Mouse (Mus musculus) hindbrain, embryonic 11.5 days (tissue): Measurements from ENCODE around the gene Ankrd13a. TPM values are rescaled to one million over a fixed set of nuclear protein-coding genes. Genes with fewer than 3 reads are reported as not detected.

ENCODE experiments used
- ATAC-seq: fragments of 200-750 bp; cut with Nextera tagmentation; 2 replicates; pipeline ENCODE4 v1.8.0; 2017; ENCODE audit warnings: mild to moderate bottlenecking, moderate TSS enrichment, moderate library complexity; ENCODE audit not compliant: low FRiP score
- DNase-seq: peaks from one replicate; pipeline ENCODE4 v3.0.0-alpha.2; 2015; ENCODE audit warnings: low spot score
- H3K27ac ChIP-seq: fragments of 300-500 bp; sonication (generic); 2 replicates; pipeline ENCODE4 v1.5.1; 2014; ENCODE audit warnings: mild to moderate bottlenecking, low read depth, low read length
- H3K27me3 ChIP-seq: fragments of 300-500 bp; sonication (generic); 2 replicates; pipeline ENCODE4 v1.6.1; 2014; ENCODE audit warnings: mild to moderate bottlenecking, low read length, moderate library complexity, mixed read lengths; ENCODE audit not compliant: control insufficient read depth, insufficient read depth
- H3K36me3 ChIP-seq: fragments of 300-500 bp; sonication (generic); 2 replicates; pipeline ENCODE4 v1.6.1; 2014; ENCODE audit warnings: mild to moderate bottlenecking, low read length, moderate library complexity, mixed read lengths; ENCODE audit not compliant: control insufficient read depth, insufficient read depth
- H3K4me1 ChIP-seq: fragments of 300-500 bp; sonication (generic); replicated peaks from 2 replicates; pipeline ENCODE4 v1.6.1; 2014; ENCODE audit warnings: low read length, mixed read lengths; ENCODE audit not compliant: control insufficient read depth, insufficient read depth
- H3K4me2 ChIP-seq: fragments of 300-500 bp; sonication (generic); replicated peaks from 2 replicates; pipeline ENCODE4 v1.6.1; 2014; ENCODE audit warnings: mild to moderate bottlenecking, low read depth, low read length
- H3K4me3 ChIP-seq: fragments of 300-500 bp; sonication (generic); 2 replicates; pipeline ENCODE4 v1.5.1; 2014; ENCODE audit warnings: low read depth, low read length
- H3K9ac ChIP-seq: fragments of 300-500 bp; sonication (generic); 2 replicates; pipeline ENCODE4 v1.6.1; 2014; ENCODE audit warnings: low read depth, low read length
- H3K9me3 ChIP-seq: fragments of 300-500 bp; sonication (generic); 2 replicates; pipeline ENCODE4 v1.6.1; 2016; ENCODE audit warnings: low read length; ENCODE audit not compliant: control insufficient read depth
- WGBS: fragments of 180-500 bp; shearing (Covaris S2); extraction: QIAGEN DNeasy Blood & Tissue Kit; methylation state at CpG from one replicate; pipeline ENCODE4 v1.1.7; 2014; 5-methylcytosine and 5-hydroxymethylcytosine counted together
- polyA plus RNA-seq: library from polyadenylated mRNA; unstranded; fragments of >200 nt; fragmentation: Nextera tagmentation; extraction: Ambion mirVana; gene quantifications from 2 replicates; pipeline ENCODE4 v1.2.1, GENCODE M21; 2014

Gene Ankrd13a
- polyA plus RNA-seq, 1 experiment from 2014 or later: 71.0 TPM

DNA sequence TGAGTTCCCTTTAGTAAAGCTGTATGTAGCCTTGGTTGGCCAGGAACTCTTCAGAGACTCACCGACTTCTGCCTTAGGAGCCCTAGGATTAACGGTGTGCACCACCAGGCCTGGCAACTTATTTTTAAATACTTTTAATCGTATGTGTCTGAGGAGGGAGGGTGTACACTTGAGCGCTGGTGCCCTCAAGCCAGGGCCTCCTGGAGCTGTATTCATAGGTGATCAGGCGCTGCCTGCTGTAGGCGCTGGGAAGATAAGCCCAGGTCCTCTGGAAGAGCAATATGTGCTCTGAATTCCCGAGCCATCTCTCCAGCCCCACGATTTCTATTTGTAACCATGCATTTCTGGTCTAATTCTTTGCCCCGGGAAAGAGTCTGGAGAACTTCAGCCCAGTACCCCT is 32.6 kb downstream of the Ankrd13a start:
- no peak for DNase-seq
- no peaks in the 10 kb centered on the region for H3K9me3 ChIP-seq
- no peak overlapping the region for H3K27ac ChIP-seq
- H3K27me3 ChIP-seq: no peaks in the 10 kb centered on the region
- no peaks in the 10 kb centered on the region for H3K4me1 ChIP-seq
- no peak for ATAC-seq
- WGBS: 48% methylated on average over 9 of the region's 9 CpGs
- no peak overlapping the region for H3K9ac ChIP-seq
- no peak overlapping the region for H3K4me2 ChIP-seq
- peaks cover 11% of the 10 kb centered on the region; the same call in 1 of the 2 replicates for H3K36me3 ChIP-seq
- H3K4me3 ChIP-seq: no peak overlapping the region

DNA sequence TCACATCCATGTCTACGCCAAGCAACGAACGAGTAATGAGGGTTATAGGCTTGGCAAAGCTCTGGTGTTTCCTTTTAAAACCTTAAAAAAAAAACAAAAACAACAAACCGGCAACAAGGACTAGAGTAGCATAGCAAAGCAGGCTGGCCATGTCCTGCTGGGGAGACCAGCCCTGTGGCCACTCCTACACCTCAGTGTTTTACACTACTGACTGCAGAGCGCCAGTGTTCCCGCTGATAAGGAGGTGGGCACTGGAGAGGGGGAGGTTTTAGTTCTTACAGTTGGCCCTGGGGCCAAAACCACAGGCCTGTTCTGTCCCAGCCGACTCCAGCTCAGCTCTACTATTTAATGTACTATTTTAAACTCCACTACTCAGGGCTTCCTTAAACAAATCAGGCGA is 33.0 kb downstream of the Ankrd13a start:
- peaks cover 11% of the 10 kb centered on the region; the same call in 1 of the 2 replicates for H3K36me3 ChIP-seq
- H3K4me1 ChIP-seq: no peaks in the 10 kb centered on the region
- no peak overlapping the region for H3K27ac ChIP-seq
- H3K9ac ChIP-seq: no peak overlapping the region
- no peak overlapping the region for H3K4me2 ChIP-seq
- 29% methylated on average over 8 of the region's 8 CpGs for WGBS
- no peak overlapping the region for H3K4me3 ChIP-seq
- no peaks in the 10 kb centered on the region for H3K27me3 ChIP-seq
- DNase-seq (no peak), ATAC-seq (no peak)
- H3K9me3 ChIP-seq: no peaks in the 10 kb centered on the region

- no peaks in the 10 kb centered on the region for H3K27me3 ChIP-seq
- H3K4me1 ChIP-seq: no peaks in the 10 kb centered on the region
- no peak overlapping the region for H3K4me2 ChIP-seq
- H3K9ac ChIP-seq: no peak overlapping the region
- ATAC-seq (no peak), DNase-seq (no peak)
- WGBS: 65% methylated on average over 6 of the region's 6 CpGs
- no peaks in the 10 kb centered on the region for H3K9me3 ChIP-seq
- H3K36me3 ChIP-seq: peaks cover 11% of the 10 kb centered on the region; the same call in 1 of the 2 replicates
- no peak overlapping the region for H3K4me3 ChIP-seq
- H3K27ac ChIP-seq: no peak overlapping the region
Observed at GRCm38 (mm10) chr5:114807893-114808292, 33.4 kb downstream of the Ankrd13a start.

- DNase-seq (no peak), ATAC-seq (no peak)
- Histone ChIP-seq H3K27me3 (no peaks in the 10 kb centered on the region), H3K36me3 (peaks cover 8% of the 10 kb centered on the region; the same call in 1 of the 2 replicates), H3K4me3 (no peak overlapping the region), H3K9me3 (no peaks in the 10 kb centered on the region), H3K4me2 (no peak overlapping the region), H3K27ac (no peak overlapping the region), H3K4me1 (no peaks in the 10 kb centered on the region), H3K9ac (no peak overlapping the region)
- WGBS: 80% methylated on average over 8 of the region's 8 CpGs
Observed at GRCm38 (mm10) chr5:114808385-114808784, 33.9 kb downstream of the Ankrd13a start.

DNA sequence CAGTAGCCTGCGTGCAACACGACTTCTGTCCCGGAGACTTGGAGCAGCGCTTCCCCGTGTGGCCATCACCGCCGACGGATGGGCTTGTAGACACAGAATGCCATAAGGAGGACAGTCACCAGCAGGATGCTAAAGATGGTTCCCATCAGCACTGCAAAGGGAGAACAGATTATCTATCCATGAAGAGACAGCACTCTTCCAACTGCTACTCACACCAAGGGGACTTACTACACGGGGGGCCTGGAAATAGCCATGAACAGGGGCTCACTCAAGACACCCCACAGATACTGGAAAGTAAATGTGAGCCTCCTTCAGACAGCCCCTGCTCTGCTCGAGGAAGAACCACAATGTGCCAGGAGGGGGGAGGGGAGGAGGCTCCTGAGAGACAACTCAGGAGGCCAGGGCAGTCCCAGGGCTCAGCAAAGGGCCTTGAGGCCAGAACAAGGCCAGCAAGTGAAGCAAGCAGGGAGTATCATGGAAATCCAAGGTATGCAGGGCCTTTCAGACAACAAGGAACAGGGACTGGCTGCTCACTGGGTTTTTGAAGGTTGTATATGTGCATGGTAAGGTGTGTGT is 34.8 kb downstream of the Ankrd13a start:
- H3K4me1 ChIP-seq: no peaks in the 10 kb centered on the region
- no peak overlapping the region for H3K4me3 ChIP-seq
- H3K9me3 ChIP-seq: no peaks in the 10 kb centered on the region
- DNase-seq (no peak), ATAC-seq (no peak)
- H3K27ac ChIP-seq: no peak overlapping the region
- no peaks in the 10 kb centered on the region for H3K27me3 ChIP-seq
- no peak overlapping the region for H3K9ac ChIP-seq
- 81% methylated on average over 10 of the region's 10 CpGs for WGBS
- no peak overlapping the region for H3K4me2 ChIP-seq
- peaks cover 4% of the 10 kb centered on the region; the same call in 1 of the 2 replicates for H3K36me3 ChIP-seq

DNA sequence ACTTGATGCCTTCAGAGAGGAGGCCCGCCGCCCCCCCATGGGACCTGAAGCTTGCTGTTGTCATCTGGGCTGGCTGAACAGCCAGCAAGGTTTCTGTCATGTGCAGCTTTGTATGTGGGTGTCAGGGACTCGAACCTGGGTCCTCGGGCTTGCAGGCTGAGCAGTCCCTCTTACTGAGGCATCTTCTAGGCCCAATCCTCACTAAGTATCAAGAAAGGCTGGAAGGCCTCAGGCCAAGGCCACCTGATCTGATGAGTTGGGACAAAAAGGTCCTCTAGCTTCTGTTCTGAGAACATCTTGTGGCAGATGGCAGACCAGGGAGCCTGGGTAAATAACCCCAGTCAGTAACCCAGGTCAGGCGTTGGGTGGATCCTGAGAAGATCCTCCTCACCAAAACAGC is 35.3 kb downstream of the Ankrd13a start:
- Histone ChIP-seq H3K4me2 (no peak overlapping the region), H3K36me3 (0 out of 2 replicates have a peak, but pooled peaks cover 2% of the 10 kb centered on the region), H3K9me3 (no peaks in the 10 kb centered on the region), H3K4me1 (no peaks in the 10 kb centered on the region), H3K27me3 (no peaks in the 10 kb centered on the region), H3K4me3 (no peak overlapping the region), H3K27ac (no peak overlapping the region), H3K9ac (no peak overlapping the region)
- WGBS: 93% methylated on average over 5 of the region's 5 CpGs
- DNase-seq (no peak), ATAC-seq (no peak)

DNA sequence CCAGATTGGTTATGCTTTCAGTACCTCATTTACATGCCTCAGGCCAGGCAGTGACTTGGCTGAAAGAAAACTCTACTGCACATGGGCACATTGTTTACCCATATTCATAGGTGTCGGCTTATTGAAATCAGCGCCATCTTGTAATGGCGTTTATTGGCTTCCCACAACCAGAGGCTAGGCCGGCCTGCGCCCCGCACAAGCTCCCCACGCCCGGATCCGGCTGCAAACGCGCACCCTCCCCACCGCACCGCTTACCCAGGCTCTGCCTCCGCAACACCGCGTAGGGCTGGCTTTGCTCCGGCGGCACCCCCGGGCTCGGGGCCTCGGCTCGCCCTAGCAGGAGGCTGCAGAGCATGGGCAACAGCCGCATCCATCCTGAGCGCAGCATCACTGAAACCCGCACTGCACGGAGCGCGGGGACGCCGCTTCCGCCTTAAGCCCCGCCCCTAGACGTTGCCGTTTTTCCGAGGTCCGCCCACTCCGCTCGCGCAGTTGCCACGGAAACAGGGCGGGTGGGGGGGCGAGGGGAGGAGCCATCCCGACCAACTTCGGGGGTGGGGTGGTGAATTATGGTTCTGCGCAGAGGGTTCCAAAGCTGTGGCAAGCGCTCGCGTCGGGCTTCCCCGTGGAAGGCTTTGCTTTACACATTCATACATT is 39.2 kb downstream of the Ankrd13a start:
- 1% methylated on average over 48 of the region's 50 CpGs for WGBS
- Histone ChIP-seq H3K9me3 (no peaks in the 10 kb centered on the region), H3K36me3 (no peaks in the 10 kb centered on the region), H3K9ac (peak overlapping the region; percentile 83), H3K27ac (peak overlapping the region; percentile 89), H3K4me2 (peak overlapping the region; percentile 47), H3K4me1 (no peaks in the 10 kb centered on the region), H3K27me3 (no peaks in the 10 kb centered on the region), H3K4me3 (peak overlapping the region; percentile 92)
- peak; percentile 96 for ATAC-seq
- peak; percentile 92 for DNase-seq

DNA sequence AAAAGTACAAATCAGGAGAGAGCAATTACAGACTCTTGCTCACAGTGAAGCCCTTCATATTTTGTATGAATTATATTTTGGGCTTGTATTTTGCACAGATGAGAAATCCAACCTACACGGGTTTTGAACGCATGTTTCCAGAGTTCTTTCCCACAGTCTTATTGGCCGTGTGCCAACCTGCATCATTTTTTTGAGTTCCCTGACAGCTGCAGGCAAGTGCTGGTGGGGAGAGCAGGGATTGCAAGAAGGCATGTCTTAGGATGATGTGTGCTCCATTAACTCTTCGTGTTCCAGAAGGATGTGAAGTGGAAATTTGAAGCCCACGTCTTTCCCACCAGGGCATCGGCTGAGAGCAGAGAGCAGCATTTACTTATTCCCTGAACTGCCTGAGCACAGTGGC is 42.1 kb downstream of the Ankrd13a start:
- DNase-seq: no peak
- no peaks in the 10 kb centered on the region for H3K9me3 ChIP-seq

DNA sequence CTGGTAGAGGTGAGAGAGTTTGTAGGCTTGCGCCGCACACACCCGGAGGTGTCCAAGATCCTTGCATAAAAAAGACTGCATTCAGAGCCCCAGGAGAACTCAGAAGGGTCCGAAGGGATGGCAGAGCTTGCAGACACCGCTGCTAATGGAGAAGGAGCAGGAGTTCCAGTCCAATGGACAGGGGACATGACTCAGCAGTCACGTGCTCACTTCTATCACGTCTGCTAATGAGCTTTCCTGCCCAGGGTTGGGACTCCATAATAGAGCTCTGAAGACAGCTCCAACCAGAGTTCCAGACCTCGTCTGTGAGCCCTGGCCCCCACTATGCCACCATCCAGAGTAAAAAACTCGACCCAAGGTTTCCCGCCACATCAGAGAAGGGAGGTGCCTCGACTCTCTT is 43.6 kb downstream of the Ankrd13a start:
- ATAC-seq (no peak), DNase-seq (no peak)
- Histone ChIP-seq H3K9me3 (no peaks in the 10 kb centered on the region), H3K27me3 (no peaks in the 10 kb centered on the region), H3K4me2 (no peak overlapping the region), H3K9ac (no peak overlapping the region), H3K4me3 (no peak overlapping the region), H3K4me1 (no peaks in the 10 kb centered on the region), H3K36me3 (no peaks in the 10 kb centered on the region), H3K27ac (no peak overlapping the region)
- 76% methylated on average over 10 of the region's 11 CpGs for WGBS

More for the DNA sequence above, 42.1 kb downstream of the Ankrd13a start:
- Histone ChIP-seq H3K4me2 (no peak overlapping the region), H3K27me3 (no peaks in the 10 kb centered on the region), H3K4me1 (no peaks in the 10 kb centered on the region), H3K36me3 (no peaks in the 10 kb centered on the region), H3K4me3 (no peak overlapping the region), H3K27ac (no peak overlapping the region), H3K9ac (no peak overlapping the region)
- WGBS: 66% methylated on average over 6 of the region's 6 CpGs
- ATAC-seq: no peak
